Mouse (Mus musculus): Measurements from ENCODE around the gene Pik3ap1. TPM values are rescaled to one million over a fixed set of nuclear protein-coding genes. Genes with fewer than 3 reads are reported as not detected.

Gene Pik3ap1
- total and polyA plus RNA-seq, 3 experiments = 0.12 to 0.40 TPM; not detected in 1

GRCm38 (mm10) chr19:41266251-41266901 is 118.5 kb downstream of the Pik3ap1 start:
- DNase-seq (ENCODE audit: low read depth, low spot score) = no peak
- H3K79me2 ChIP-seq (ENCODE audit: control insufficient read depth, insufficient read depth, low read length, poor library complexity) = peaks cover 21% of the 10 kb centered on the region
- H3K27me3 ChIP-seq (ENCODE audit: control insufficient read depth in 1 of 2, insufficient read depth in 2 of 2, low read length in 2 of 2) = peaks cover 2 to 3% of the 10 kb centered on the region in 2 experiments; a peak in 2 of 4 replicates
- no peaks in the 10 kb centered on the region for H3K9me3 ChIP-seq (replicated peaks; ENCODE audit: insufficient read depth, low read length)
- no peak overlapping the region for H3K4me3 ChIP-seq (ENCODE audit: control insufficient read depth in 1 of 2, insufficient read depth in 1 of 2, low read depth in 2 of 2, low read length in 2 of 2)
- no peak overlapping the region for H3K27ac ChIP-seq (ENCODE audit: control insufficient read depth, low read depth, low read length)
- no peak for TF ChIP-seq USF2 (IDR thresholded peaks at IDR 0.05; ENCODE audit: borderline replicate concordance in 1 of 2, insufficient read depth in 1 of 2, low read depth in 1 of 2, low read length in 2 of 2)
- TF ChIP-seq UBTF (IDR thresholded peaks at IDR 0.05; ENCODE audit: borderline replicate concordance, insufficient read depth, low read depth, low read length) = no peak
- TF ChIP-seq TAL1 (IDR thresholded peaks at IDR 0.05; ENCODE audit: low read length) = no peak
- no peak for TF ChIP-seq POLR2A (IDR thresholded peaks at IDR 0.05; ENCODE audit: control insufficient read depth in 1 of 2, insufficient read depth in 1 of 2, low read depth in 1 of 2, low read length in 2 of 2, poor library complexity in 1 of 2)
- no peak for TF ChIP-seq NRF1 (IDR thresholded peaks at IDR 0.05; ENCODE audit: insufficient read depth, low read depth, low read length, poor library complexity, severe bottlenecking)
- TF ChIP-seq GABPA (IDR thresholded peaks at IDR 0.05; ENCODE audit: low read depth, low read length) = no peak
- no peak for TF ChIP-seq CTCF (IDR thresholded peaks at IDR 0.05 in 2 of 3, conservative IDR thresholded peaks at IDR 0.05 in 1 of 3; ENCODE audit: control insufficient read depth in 1 of 3, insufficient read depth in 1 of 3, low read depth in 2 of 3, low read length in 3 of 3, poor library complexity in 1 of 3, severe bottlenecking in 1 of 3)
- TF ChIP-seq ZMIZ1 (IDR thresholded peaks at IDR 0.05; ENCODE audit: low read depth, low read length) = no peak
- TF ChIP-seq MXI1 (IDR thresholded peaks at IDR 0.05; ENCODE audit: low read depth, low read length) = no peak
- peaks cover 0 to 9% of the 10 kb centered on the region in 2 experiments; a peak in 2 of 4 replicates for H3K36me3 ChIP-seq (ENCODE audit: control insufficient read depth in 1 of 2, insufficient read depth in 2 of 2, low read length in 2 of 2)
- H3K4me1 ChIP-seq (ENCODE audit: control insufficient read depth in 1 of 2, insufficient read depth in 2 of 2, low read length in 2 of 2) = peaks cover 2 to 4% of the 10 kb centered on the region in 2 experiments
- H3K9ac ChIP-seq (ENCODE audit: control insufficient read depth, low read depth, low read length, poor library complexity, severe bottlenecking) = no peak overlapping the region

GRCm38 (mm10) chr19:41264331-41264799 is 120.5 kb downstream of the Pik3ap1 start:
- TF ChIP-seq ELF1 (IDR thresholded peaks at IDR 0.05; ENCODE audit: low read depth, low read length) (peak; percentile 56; the same call in 1 of the 2 replicates), GATA1 (IDR thresholded peaks at IDR 0.05; ENCODE audit: low read depth, low read length) (peak; percentile 26; the same call in 1 of the 2 replicates), RCOR1 (IDR thresholded peaks at IDR 0.05; ENCODE audit: low read depth, low read length) (peak; percentile 55), TBP (IDR thresholded peaks at IDR 0.05; ENCODE audit: low read depth, low read length) (no peak), SIN3A (IDR thresholded peaks at IDR 0.05; ENCODE audit: low read length) (0 out of 2 replicates have a peak, but pooled peaks have one; percentile 10)
- Histone ChIP-seq H3K4me1 (ENCODE audit: control insufficient read depth in 1 of 2, insufficient read depth in 2 of 2, low read length in 2 of 2) (peaks cover 6 to 13% of the 10 kb centered on the region in 2 experiments), H3K79me2 (ENCODE audit: control insufficient read depth, insufficient read depth, low read length, poor library complexity) (peaks cover 39% of the 10 kb centered on the region), H3K9ac (ENCODE audit: control insufficient read depth, low read depth, low read length, poor library complexity, severe bottlenecking) (peak overlapping the region; percentile 90), H3K27me3 (ENCODE audit: control insufficient read depth in 1 of 2, insufficient read depth in 2 of 2, low read length in 2 of 2) (no peaks in the 10 kb centered on the region), H3K36me3 (ENCODE audit: control insufficient read depth in 1 of 2, insufficient read depth in 2 of 2, low read length in 2 of 2) (peaks cover 0 to 29% of the 10 kb centered on the region in 2 experiments; a peak in 2 of 4 replicates), H3K27ac (ENCODE audit: control insufficient read depth, low read depth, low read length) (peak overlapping the region; percentile 88), H3K4me3 (ENCODE audit: control insufficient read depth in 1 of 2, insufficient read depth in 1 of 2, low read depth in 2 of 2, low read length in 2 of 2) (peak overlapping the region; percentile 73 to 96), H3K9me3 (replicated peaks; ENCODE audit: insufficient read depth, low read length) (no peaks in the 10 kb centered on the region)
- peak; percentile 70 for DNase-seq (ENCODE audit: low read depth, low spot score)
